Mouse (Mus musculus) embryonic stem cell, embryonic (primary cell): ENCODE results near the gene Orm2.

Source experiments
- CTCF ChIA-PET, 4 experiments: fragments of 300-600 bp in 2 of 4; fragments of 350-600 bp in 2 of 4; sonication (Branson Sonifier 250); formaldehyde crosslinking; loops; one replicate each; lab custom pipeline; 2022; ENCODE audit warnings: inconsistent platforms in 2 of 4; lab: Charles Lee
- POLR2A ChIA-PET, 4 experiments: fragments of 300-600 bp in 2 of 4; fragments of 350-600 bp in 2 of 4; sonication (Branson Sonifier 250); formaldehyde crosslinking; loops; one replicate each; lab custom pipeline; 2022; ENCODE audit warnings: antibody characterized with exemption in 4 of 4, inconsistent platforms in 1 of 4; lab: Charles Lee

Gene Orm2

DNA sequence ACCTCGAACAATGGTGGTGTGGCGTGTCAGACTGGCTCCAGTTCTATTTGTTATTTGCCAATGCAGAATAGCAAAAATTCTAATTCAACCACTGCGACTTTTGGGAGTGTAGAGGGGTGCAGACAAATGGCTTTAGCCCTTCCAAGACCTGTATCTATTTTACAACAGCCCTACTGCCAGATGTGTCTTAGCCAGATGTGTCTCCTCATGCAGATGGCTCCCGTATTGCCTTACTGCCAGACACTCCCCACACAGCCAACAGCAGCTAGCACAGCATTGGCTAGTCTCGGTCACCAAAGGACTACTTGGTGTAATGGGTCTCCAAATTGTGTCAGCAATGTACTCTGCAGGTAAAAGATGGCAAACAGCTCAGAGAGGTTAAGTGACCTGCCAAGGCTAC, 49.0 kb downstream of the Orm2 start:
- CTCF ChIA-PET, result interaction anchor here in 3 of 4 experiments (0.6 to 3.9 kb wide), 14 partner anchors 13 to 230 kb away, joined by 3 to 19 read pairs (median 3); partner anchors contain the start of genes Atp6v1g1 (in 1 of the 3) and Whrn (in 1 of the 3)
- POLR2A ChIA-PET, result interaction anchor here (0.8 to 5.0 kb wide), 36 partner anchors 9 to 1051 kb away, joined by 3 to 38 read pairs (median 5); partner anchors contain the start of genes Atp6v1g1 (in 2 of the 4), Tmem268 (in 2 of the 4), Whrn (in 2 of the 4) and Fkbp15 (in 1 of the 4)

DNA sequence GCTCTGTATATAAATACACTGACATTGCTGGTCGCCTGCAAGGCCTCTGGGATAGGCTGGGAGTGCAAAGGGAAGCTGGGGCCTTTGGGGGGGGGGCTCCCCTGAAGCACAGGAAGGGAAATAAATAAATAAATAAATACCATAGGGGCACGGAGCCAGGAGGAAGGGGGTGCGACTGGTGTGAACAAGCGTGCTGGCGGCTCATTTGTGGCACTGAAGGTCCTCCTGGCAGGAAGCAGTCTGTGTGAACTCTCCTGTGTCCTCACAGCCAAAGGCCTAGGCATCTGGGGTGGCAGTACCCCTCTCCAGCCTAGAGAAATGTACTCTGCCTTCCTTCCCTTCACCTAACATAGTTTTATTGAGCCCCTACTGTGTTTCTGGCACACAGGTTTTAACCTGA, 52.7 kb downstream of the Orm2 start:
- POLR2A ChIA-PET, result no interaction called here
- CTCF ChIA-PET, result interaction anchor here in 2 of 4 experiments (0.9 to 1.5 kb wide), 2 partner anchors 10 to 84 kb away, joined by 3 to 5 read pairs; no protein-coding TSS in a partner anchor
